Mouse (Mus musculus): ENCODE measurements at regions not wholly inside any gene's neighbourhood (a gene's known extent, or its start where the extent isn't known, plus 50 kb on each side); places are given as distances from the start of the nearest gene placed in this dataset.

DNA sequence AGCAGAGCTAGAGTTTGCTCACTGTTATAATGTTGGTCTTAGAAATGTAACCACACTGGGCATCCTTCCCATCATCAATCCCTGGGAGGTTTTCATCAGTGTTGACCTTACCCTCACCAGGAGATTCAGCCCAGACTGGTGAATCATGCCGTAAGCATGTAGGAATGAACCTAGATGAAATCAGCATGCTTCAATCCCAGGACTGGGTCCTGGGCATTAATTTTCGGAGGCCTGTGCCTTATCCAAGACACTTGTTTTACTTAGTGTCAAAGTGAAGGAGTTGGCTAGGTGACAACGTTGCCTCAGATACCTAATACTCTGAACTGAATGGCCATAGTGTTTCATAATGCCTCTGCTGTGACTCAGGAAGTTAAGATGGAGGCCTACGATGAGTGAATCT, 368.4 kb downstream of the Ins1 start:
- no peaks in the 10 kb centered on the region for H3K36me3 ChIP-seq (ENCODE audit: control insufficient read depth, insufficient read depth, low read length)
- no peak overlapping the region for H3K9ac ChIP-seq (ENCODE audit: low read length)
- H3K4me1 ChIP-seq (ENCODE audit: control insufficient read depth, insufficient read depth, low read length) = no peaks in the 10 kb centered on the region
- 90% methylated on average over 4 of the region's 4 CpGs for WGBS
- ATAC-seq (ENCODE audit: insufficient number of reproducible peaks, low FRiP score, low TSS enrichment, low read depth) (no peak), DNase-seq (ENCODE audit: low spot score) (no peak)
- H3K9me3 ChIP-seq (ENCODE audit: control insufficient read depth, low read length) = no peaks in the 10 kb centered on the region
- H3K4me3 ChIP-seq (ENCODE audit: low read depth, low read length) = no peak overlapping the region
- no peaks in the 10 kb centered on the region for H3K27me3 ChIP-seq (ENCODE audit: control insufficient read depth, insufficient read depth, low read length)
- no peak overlapping the region for H3K27ac ChIP-seq (replicated peaks; ENCODE audit: low read depth, low read length)
- H3K4me2 ChIP-seq (ENCODE audit: low read depth, severe bottlenecking) = no peak overlapping the region

DNA sequence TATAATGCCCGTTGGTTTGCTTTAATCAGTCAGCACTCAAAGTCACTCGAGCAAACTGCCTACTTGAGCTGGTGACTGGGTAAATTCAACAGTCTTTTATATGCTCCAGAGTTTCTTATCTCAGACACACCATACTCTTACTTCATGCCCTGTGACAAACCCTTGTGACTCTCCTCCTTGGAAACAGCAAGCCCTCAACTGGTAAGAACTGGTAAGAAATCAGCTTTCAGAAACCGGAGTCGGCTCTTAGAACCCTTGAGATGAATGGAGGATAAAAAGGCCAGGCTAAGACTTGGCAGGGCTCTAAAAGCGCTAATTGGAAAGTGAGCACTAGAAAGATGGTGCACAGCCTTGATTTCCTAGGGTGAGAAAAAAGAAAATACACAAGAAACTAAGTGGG, 360.2 kb downstream of the Ins1 start:
- Histone ChIP-seq H3K4me3 (ENCODE audit: low read depth, low read length) (no peak overlapping the region), H3K9ac (ENCODE audit: low read length) (no peak overlapping the region), H3K27me3 (ENCODE audit: control insufficient read depth, insufficient read depth, low read length) (no peaks in the 10 kb centered on the region), H3K4me2 (ENCODE audit: low read depth, severe bottlenecking) (no peak overlapping the region), H3K36me3 (ENCODE audit: control insufficient read depth, insufficient read depth, low read length) (no peaks in the 10 kb centered on the region), H3K27ac (replicated peaks; ENCODE audit: low read depth, low read length) (no peak overlapping the region), H3K9me3 (ENCODE audit: control insufficient read depth, low read length) (no peaks in the 10 kb centered on the region), H3K4me1 (ENCODE audit: control insufficient read depth, insufficient read depth, low read length) (no peaks in the 10 kb centered on the region)
- ATAC-seq (ENCODE audit: insufficient number of reproducible peaks, low FRiP score, low TSS enrichment, low read depth) (no peak), DNase-seq (ENCODE audit: low spot score) (no peak)
- 76% methylated on average over 5 of the region's 5 CpGs for WGBS

DNA sequence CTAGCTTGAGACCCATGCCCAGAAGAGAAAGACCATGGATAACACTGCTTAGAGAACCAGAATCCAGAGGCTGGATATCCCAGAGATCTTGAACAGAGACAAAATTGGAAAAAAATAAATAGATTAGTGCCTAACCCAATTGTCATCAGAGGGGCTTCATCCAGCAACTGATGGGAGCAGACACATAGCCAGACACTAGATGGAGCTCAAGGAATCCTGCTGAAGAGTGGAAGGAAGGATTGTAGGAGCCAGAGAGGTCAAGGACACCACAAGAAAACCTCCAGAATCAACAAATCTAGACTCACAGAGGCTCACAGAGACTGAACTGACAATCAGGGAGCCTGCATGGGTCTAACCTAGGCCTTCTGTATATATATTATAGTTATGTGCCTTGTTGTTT, 359.4 kb downstream of the Ins1 start:
- no peak overlapping the region for H3K4me3 ChIP-seq (ENCODE audit: low read depth, low read length)
- no peaks in the 10 kb centered on the region for H3K4me1 ChIP-seq (ENCODE audit: control insufficient read depth, insufficient read depth, low read length)
- H3K9me3 ChIP-seq (ENCODE audit: control insufficient read depth, low read length) = no peaks in the 10 kb centered on the region
- no peak for DNase-seq (ENCODE audit: low spot score)
- no peaks in the 10 kb centered on the region for H3K27me3 ChIP-seq (ENCODE audit: control insufficient read depth, insufficient read depth, low read length)
- no peak overlapping the region for H3K4me2 ChIP-seq (ENCODE audit: low read depth, severe bottlenecking)
- H3K27ac ChIP-seq (replicated peaks; ENCODE audit: low read depth, low read length) = no peak overlapping the region
- ATAC-seq (ENCODE audit: insufficient number of reproducible peaks, low FRiP score, low TSS enrichment, low read depth) = no peak
- H3K9ac ChIP-seq (ENCODE audit: low read length) = no peak overlapping the region
- no peaks in the 10 kb centered on the region for H3K36me3 ChIP-seq (ENCODE audit: control insufficient read depth, insufficient read depth, low read length)

DNA sequence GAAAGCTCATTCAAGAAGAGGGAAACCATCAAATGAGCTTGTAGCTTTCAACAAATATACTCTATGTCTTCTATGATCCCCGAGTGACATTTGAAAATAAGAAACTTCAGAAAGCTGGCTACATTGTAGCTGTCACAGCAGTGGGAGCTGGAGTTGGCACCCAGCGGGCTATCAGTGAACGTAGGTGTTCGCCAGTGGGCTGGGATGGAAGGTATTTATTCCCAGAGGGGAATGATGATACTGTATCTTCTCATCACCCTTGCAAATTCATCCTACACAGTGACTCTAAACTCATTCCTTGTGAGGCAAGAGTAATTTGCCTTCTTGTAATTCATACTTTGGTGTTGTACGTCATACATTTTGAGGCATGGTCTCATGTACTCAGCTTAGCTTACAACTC, 349.3 kb downstream of the Ins1 start:
- H3K27me3 ChIP-seq (ENCODE audit: control insufficient read depth, insufficient read depth, low read length) = no peaks in the 10 kb centered on the region
- H3K4me1 ChIP-seq (ENCODE audit: control insufficient read depth, insufficient read depth, low read length) = no peaks in the 10 kb centered on the region
- H3K4me3 ChIP-seq (ENCODE audit: low read depth, low read length) = no peak overlapping the region
- ATAC-seq (ENCODE audit: insufficient number of reproducible peaks, low FRiP score, low TSS enrichment, low read depth) (no peak), DNase-seq (ENCODE audit: low spot score) (no peak)
- H3K27ac ChIP-seq (replicated peaks; ENCODE audit: low read depth, low read length) = no peak overlapping the region
- no peaks in the 10 kb centered on the region for H3K9me3 ChIP-seq (ENCODE audit: control insufficient read depth, low read length)
- H3K4me2 ChIP-seq (ENCODE audit: low read depth, severe bottlenecking) = no peak overlapping the region
- H3K36me3 ChIP-seq (ENCODE audit: control insufficient read depth, insufficient read depth, low read length) = no peaks in the 10 kb centered on the region
- no peak overlapping the region for H3K9ac ChIP-seq (ENCODE audit: low read length)
- 90% methylated on average over 5 of the region's 5 CpGs for WGBS

DNA sequence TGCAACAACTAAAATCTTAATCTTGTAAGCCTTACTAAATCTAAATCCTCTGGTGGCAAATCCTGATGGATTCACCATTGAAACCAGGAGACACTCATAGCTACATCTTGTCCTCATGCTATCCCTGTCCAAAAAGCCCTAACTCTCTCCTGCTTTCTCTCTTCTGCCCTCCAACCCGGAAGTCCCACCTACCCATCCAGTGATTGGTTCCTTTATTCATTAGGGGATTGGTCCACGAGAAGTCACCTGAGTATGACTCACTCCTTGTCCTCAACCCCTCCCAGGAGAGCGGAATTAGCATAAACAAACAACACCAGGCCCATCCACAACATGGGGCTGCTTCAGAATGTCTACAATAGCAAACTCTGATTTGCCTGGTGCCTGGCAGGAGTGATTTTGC, 342.8 kb downstream of the Ins1 start:
- DNase-seq (ENCODE audit: low spot score) = no peak
- H3K4me3 ChIP-seq (ENCODE audit: low read depth, low read length) = no peak overlapping the region
- no peak overlapping the region for H3K4me2 ChIP-seq (ENCODE audit: low read depth, severe bottlenecking)
- no peaks in the 10 kb centered on the region for H3K27me3 ChIP-seq (ENCODE audit: control insufficient read depth, insufficient read depth, low read length)
- WGBS = 71% methylated on average over 3 of the region's 3 CpGs
- no peaks in the 10 kb centered on the region for H3K36me3 ChIP-seq (ENCODE audit: control insufficient read depth, insufficient read depth, low read length)
- ATAC-seq (ENCODE audit: insufficient number of reproducible peaks, low FRiP score, low TSS enrichment, low read depth) = no peak
- no peaks in the 10 kb centered on the region for H3K4me1 ChIP-seq (ENCODE audit: control insufficient read depth, insufficient read depth, low read length)
- H3K9ac ChIP-seq (ENCODE audit: low read length) = no peak overlapping the region
- no peak overlapping the region for H3K27ac ChIP-seq (replicated peaks; ENCODE audit: low read depth, low read length)
- no peaks in the 10 kb centered on the region for H3K9me3 ChIP-seq (ENCODE audit: control insufficient read depth, low read length)

DNA sequence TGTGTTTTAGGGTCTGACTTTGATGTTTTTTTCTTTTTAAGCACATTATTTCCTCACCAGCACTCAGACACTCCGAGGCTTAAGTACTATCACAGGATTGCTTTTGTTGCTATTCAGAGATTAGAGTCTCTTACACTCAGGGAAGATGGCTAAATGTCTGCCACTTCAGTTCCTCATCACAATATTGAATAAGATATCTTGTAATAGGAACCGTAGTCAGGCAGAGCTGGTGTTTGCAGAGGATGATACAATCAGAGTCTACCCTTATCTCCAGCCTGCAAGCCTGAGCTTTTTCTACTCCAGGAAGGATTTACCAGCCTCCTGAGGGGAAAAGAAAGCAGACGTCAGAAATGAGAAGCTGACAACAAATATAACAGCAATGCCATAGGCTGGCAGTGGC, 336.3 kb downstream of the Ins1 start:
- Histone ChIP-seq H3K9ac (ENCODE audit: low read length) (no peak overlapping the region), H3K27ac (replicated peaks; ENCODE audit: low read depth, low read length) (no peak overlapping the region), H3K9me3 (ENCODE audit: control insufficient read depth, low read length) (no peaks in the 10 kb centered on the region), H3K4me2 (ENCODE audit: low read depth, severe bottlenecking) (no peak overlapping the region), H3K4me3 (ENCODE audit: low read depth, low read length) (no peak overlapping the region), H3K4me1 (ENCODE audit: control insufficient read depth, insufficient read depth, low read length) (no peaks in the 10 kb centered on the region), H3K27me3 (ENCODE audit: control insufficient read depth, insufficient read depth, low read length) (no peaks in the 10 kb centered on the region), H3K36me3 (ENCODE audit: control insufficient read depth, insufficient read depth, low read length) (no peaks in the 10 kb centered on the region)
- WGBS = 62% methylated on average over 3 of the region's 3 CpGs
- DNase-seq (ENCODE audit: low spot score) (no peak), ATAC-seq (ENCODE audit: insufficient number of reproducible peaks, low FRiP score, low TSS enrichment, low read depth) (no peak)

DNA sequence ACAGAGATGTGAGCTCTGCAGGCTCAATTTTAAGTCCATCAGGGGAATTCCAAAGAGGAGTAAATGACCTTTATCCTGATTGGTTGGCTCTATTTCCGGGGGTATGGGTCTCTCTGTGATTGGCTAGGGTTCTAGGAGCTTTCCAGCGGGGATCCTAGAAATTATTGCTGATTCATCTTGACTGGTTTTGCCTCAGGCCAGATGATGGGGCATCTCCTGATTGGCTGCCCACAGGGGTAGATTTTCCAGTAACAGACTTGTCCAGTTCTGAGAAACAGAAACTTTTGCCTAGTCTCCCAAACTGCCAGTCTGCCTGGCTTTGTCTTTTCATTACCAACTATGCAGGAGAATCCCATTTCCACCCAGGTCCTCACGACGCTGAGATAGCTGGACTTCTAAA, 301.3 kb downstream of the Ins1 start:
- H3K4me2 ChIP-seq (ENCODE audit: low read depth, severe bottlenecking) = no peak overlapping the region
- WGBS = 84% methylated on average over 4 of the region's 4 CpGs
- no peaks in the 10 kb centered on the region for H3K27me3 ChIP-seq (ENCODE audit: control insufficient read depth, insufficient read depth, low read length)
- H3K9ac ChIP-seq (ENCODE audit: low read length) = no peak overlapping the region
- DNase-seq (ENCODE audit: low spot score) (no peak), ATAC-seq (ENCODE audit: insufficient number of reproducible peaks, low FRiP score, low TSS enrichment, low read depth) (no peak)
- H3K9me3 ChIP-seq (ENCODE audit: control insufficient read depth, low read length) = no peaks in the 10 kb centered on the region
- no peaks in the 10 kb centered on the region for H3K36me3 ChIP-seq (ENCODE audit: control insufficient read depth, insufficient read depth, low read length)
- H3K4me3 ChIP-seq (ENCODE audit: low read depth, low read length) = no peak overlapping the region
- H3K4me1 ChIP-seq (ENCODE audit: control insufficient read depth, insufficient read depth, low read length) = no peaks in the 10 kb centered on the region
- H3K27ac ChIP-seq (replicated peaks; ENCODE audit: low read depth, low read length) = no peak overlapping the region

DNA sequence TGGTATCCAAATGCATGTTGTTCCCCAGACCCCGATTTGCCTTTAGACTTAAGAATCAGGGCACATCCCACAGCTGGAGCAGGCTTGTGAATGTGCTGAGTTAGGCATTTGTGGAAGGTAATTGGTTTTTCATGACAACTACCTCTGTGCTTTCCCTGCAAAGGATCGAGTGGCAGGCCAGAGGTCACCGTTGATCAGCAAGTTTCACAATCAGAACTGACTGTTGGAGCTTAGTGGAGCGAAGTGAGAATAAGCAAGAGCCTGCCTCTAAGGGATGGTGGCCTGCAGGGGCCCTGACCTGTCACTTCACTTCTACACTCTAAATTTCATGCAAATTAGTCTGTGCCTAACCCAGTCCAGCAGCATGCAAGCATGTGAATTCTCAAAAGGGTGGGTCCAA, 270.7 kb downstream of the Ins1 start:
- H3K27me3 ChIP-seq (ENCODE audit: control insufficient read depth, insufficient read depth, low read length) = no peaks in the 10 kb centered on the region
- H3K9ac ChIP-seq (ENCODE audit: low read length) = no peak overlapping the region
- WGBS = 33% methylated on average over 4 of the region's 4 CpGs
- H3K36me3 ChIP-seq (ENCODE audit: control insufficient read depth, insufficient read depth, low read length) = no peaks in the 10 kb centered on the region
- H3K27ac ChIP-seq (replicated peaks; ENCODE audit: low read depth, low read length) = no peak overlapping the region
- H3K4me2 ChIP-seq (ENCODE audit: low read depth, severe bottlenecking) = no peak overlapping the region
- H3K4me1 ChIP-seq (ENCODE audit: control insufficient read depth, insufficient read depth, low read length) = no peaks in the 10 kb centered on the region
- no peak overlapping the region for H3K4me3 ChIP-seq (ENCODE audit: low read depth, low read length)
- DNase-seq (ENCODE audit: low spot score) = peak; percentile 58
- ATAC-seq (ENCODE audit: insufficient number of reproducible peaks, low FRiP score, low TSS enrichment, low read depth) = no peak
- no peaks in the 10 kb centered on the region for H3K9me3 ChIP-seq (ENCODE audit: control insufficient read depth, low read length)

DNA sequence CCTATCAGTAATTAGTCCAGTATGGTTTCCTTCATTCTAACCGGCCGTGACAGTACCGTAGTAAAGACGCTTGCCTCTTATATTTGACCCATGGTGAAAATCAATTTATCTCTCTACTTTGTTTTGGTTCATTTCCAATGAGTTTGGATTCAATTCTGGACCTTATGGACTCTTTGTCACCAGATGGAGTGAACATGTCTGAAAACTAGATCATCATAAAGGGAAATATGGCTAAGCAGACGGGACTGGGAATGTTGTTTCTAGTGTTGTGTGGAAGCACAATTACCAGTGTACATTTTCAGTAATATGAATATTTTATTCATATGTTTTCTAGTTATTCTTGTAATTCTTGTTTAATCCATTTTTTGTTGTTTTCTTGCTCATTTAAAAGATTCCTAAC, 261.4 kb downstream of the Ins1 start:
- no peak overlapping the region for H3K27ac ChIP-seq (replicated peaks; ENCODE audit: low read depth, low read length)
- H3K9ac ChIP-seq (ENCODE audit: low read length) = no peak overlapping the region
- no peak overlapping the region for H3K4me2 ChIP-seq (ENCODE audit: low read depth, severe bottlenecking)
- ATAC-seq (ENCODE audit: insufficient number of reproducible peaks, low FRiP score, low TSS enrichment, low read depth) (no peak), DNase-seq (ENCODE audit: low spot score) (no peak)
- WGBS = 93% methylated on average over 5 of the region's 5 CpGs
- no peak overlapping the region for H3K4me3 ChIP-seq (ENCODE audit: low read depth, low read length)
- no peaks in the 10 kb centered on the region for H3K9me3 ChIP-seq (ENCODE audit: control insufficient read depth, low read length)
- H3K36me3 ChIP-seq (ENCODE audit: control insufficient read depth, insufficient read depth, low read length) = no peaks in the 10 kb centered on the region
- H3K27me3 ChIP-seq (ENCODE audit: control insufficient read depth, insufficient read depth, low read length) = no peaks in the 10 kb centered on the region
- no peaks in the 10 kb centered on the region for H3K4me1 ChIP-seq (ENCODE audit: control insufficient read depth, insufficient read depth, low read length)
